Mouse (Mus musculus) CH12.LX (cell line): ENCODE data around the gene Phtf2.

ENCODE experiments used
- BHLHE40 ChIP-seq: IDR thresholded peaks from 2 replicates; pipeline ENCODE4 v1.6.1; 2011; ENCODE audit warnings: mild to moderate bottlenecking, low read depth, low read length, improper control_type of control experiment
- POLR2A ChIP-seq: IDR thresholded peaks from 2 replicates; pipeline ENCODE4 v1.6.1; 2011; ENCODE audit warnings: low read depth, mild to moderate bottlenecking, improper control_type of control experiment, low read length
- TCF12 ChIP-seq: IDR thresholded peaks from 2 replicates; pipeline ENCODE4 v1.6.1; 2014; ENCODE audit warnings: low read depth, mild to moderate bottlenecking, inconsistent platforms, low read length, improper control_type of control experiment
- UBTF ChIP-seq: IDR thresholded peaks from 2 replicates; pipeline ENCODE4 v1.6.1; 2012; ENCODE audit warnings: low read depth, mild to moderate bottlenecking, inconsistent platforms, low read length, improper control_type of control experiment, moderate library complexity
- USF2 ChIP-seq: conservative IDR thresholded peaks from 2 replicates; pipeline ENCODE4 v1.6.1; 2011; ENCODE audit warnings: low read depth, low read length, improper control_type of control experiment

GRCm38 (mm10) chr5:20847010-20847409 lies 34.9 kb downstream of the Phtf2 start:
- TF ChIP-seq UBTF (no peak), POLR2A (no peak), USF2 (no peak), BHLHE40 (no peak), TCF12 (no peak)
